Mouse (Mus musculus) heart, adult 2 months (tissue): Measurements from ENCODE around the gene Kcnmb1.

Experiments
- CTCF ChIP-seq: fragments of 200-600 bp; IDR thresholded peaks from 2 replicates; pipeline ENCODE4 v1.8.1; 2022; ENCODE audit warnings: antibody characterized with exemption, mild to moderate bottlenecking, moderate library complexity
- POLR2A ChIP-seq: fragments of 200-500 bp; IDR thresholded peaks from 2 replicates; pipeline ENCODE4 v1.6.1; 2011; ENCODE audit warnings: mild to moderate bottlenecking, low read depth, low read length, control low read depth; ENCODE audit not compliant: insufficient read depth

DNA sequence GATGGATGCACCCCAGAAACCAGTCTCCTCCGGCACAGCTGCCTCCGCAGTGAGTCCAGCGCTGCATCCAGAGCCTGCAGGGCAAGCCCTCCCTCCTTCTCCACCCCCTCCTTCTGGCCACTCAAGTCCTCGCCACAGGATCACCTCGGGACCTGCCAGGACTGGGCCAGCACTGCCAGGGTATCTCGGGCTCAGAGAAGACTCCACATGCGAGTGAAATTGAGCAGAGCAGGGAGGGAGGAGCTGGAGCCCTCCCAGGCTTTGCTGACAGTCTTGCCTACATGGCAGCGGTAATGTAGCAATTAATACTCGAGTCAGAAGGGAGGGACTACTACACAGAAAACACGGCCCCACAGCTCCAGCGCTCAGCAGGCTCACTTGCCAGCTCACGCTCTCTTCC lies 30.1 kb downstream of the Kcnmb1 start, which contains the start of gene Kcnip1:
- TF ChIP-seq CTCF (no peak), POLR2A (no peak)
